Mouse (Mus musculus): ENCODE data around the gene Syf2. TPM values are rescaled to one million over a fixed set of nuclear protein-coding genes. Genes with fewer than 3 reads are reported as not detected.
"Not testable (repeated sequence)": the region's sequence is repeated elsewhere in the genome, so short reads cannot be mapped to it uniquely, and the experiment has no call there.

The Syf2 gene
- polyA plus RNA-seq, 1 experiment from 2014 or later: 52.2 TPM

DNA sequence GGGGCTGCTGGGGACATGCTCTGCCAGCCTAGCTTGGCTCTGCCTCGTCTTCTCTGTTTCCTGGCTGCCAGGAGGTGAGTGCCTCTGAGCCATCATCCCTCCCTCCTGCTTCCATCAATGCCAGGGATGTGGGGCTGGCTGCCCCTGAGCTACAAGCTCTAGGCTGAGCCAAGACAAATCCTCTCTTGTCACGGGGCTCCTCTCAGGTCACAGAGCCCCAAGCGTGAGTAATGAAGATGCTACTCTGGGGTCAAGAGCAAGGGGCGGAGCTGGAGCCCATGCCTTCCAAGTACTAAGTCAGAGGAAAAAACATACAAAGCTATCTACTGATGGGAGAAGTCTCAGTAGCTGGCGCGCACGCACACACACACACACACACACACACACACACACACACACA is 27.7 kb upstream of the Syf2 start:
- H3K4me2 ChIP-seq (ENCODE audit: low read length): no peak overlapping the region
- H3K27me3 ChIP-seq (ENCODE audit: control insufficient read depth, insufficient read depth, low read length): no peaks in the 10 kb centered on the region
- no peaks in the 10 kb centered on the region for H3K4me1 ChIP-seq (ENCODE audit: control insufficient read depth in 2 of 2, insufficient read depth in 2 of 2, low read length in 2 of 2)
- H3K4me3 ChIP-seq (ENCODE audit: control insufficient read depth in 1 of 2, insufficient read depth in 1 of 2, low read depth in 1 of 2, low read length in 2 of 2): no peak overlapping the region
- peaks cover 99% of the 10 kb centered on the region for H3K36me3 ChIP-seq (ENCODE audit: control insufficient read depth, insufficient read depth, low read length)
- no peak for ATAC-seq (ENCODE audit: insufficient number of reproducible peaks, insufficient read depth, low FRiP score, low read depth)
- 89% methylated on average over 7 of the region's 7 CpGs for WGBS
- no peak overlapping the region for H3K9ac ChIP-seq (ENCODE audit: low read length)
- H3K27ac ChIP-seq (replicated peaks in 1 of 2; ENCODE audit: control insufficient read depth in 1 of 2, insufficient read depth in 1 of 2, low read depth in 2 of 2, low read length in 2 of 2): no peak overlapping the region
- no peaks in the 10 kb centered on the region for H3K9me3 ChIP-seq (ENCODE audit: control insufficient read depth, low read length)

DNA sequence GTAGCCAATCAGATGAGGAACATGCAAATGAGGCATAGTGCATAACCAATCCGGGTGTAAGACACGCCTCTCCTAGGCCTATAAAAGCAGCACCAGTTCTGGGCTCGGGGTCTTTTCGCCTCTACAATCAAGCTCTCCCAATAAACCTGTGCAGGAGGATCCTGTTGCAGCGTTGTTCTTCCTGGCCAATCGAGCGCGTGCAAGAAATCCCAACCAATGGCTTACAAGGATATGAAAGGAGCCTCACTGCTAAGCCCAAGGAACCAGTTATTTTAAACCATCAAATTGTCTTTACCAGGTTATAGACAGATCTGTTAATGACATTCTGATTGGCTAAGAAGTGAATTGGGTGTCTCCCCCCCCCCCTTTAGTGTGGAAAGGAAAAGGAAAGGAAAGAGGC is 19.3 kb upstream of the Syf2 start:
- peaks cover 50% of the 10 kb centered on the region for H3K36me3 ChIP-seq (ENCODE audit: control insufficient read depth, insufficient read depth, low read length)
- ATAC-seq (ENCODE audit: insufficient number of reproducible peaks, insufficient read depth, low FRiP score, low read depth): not testable (repeated sequence)
- 100% methylated on average over 6 of the region's 8 CpGs for WGBS

DNA sequence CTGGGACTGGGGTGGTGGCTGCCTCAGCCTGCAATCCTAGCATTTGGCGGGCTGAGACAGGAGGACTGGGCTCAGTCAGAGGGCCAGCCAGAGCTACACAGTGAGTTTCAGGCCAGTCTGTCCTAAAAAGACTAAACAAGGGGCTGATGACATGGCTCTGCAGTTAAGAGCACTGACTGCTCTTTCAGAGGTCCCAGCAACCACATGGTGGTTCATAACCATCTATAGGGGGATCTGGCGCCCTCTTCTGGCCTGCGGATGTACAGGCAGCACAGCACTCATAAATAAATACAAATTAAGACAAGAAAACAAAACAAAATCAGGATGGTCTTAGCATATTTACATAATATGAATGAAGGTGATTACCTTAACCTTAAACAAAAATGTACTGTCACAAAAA is 17.3 kb upstream of the Syf2 start:
- Histone ChIP-seq H3K27ac (replicated peaks in 1 of 2; ENCODE audit: control insufficient read depth in 1 of 2, insufficient read depth in 1 of 2, low read depth in 2 of 2, low read length in 2 of 2) (no peak overlapping the region), H3K27me3 (ENCODE audit: control insufficient read depth, insufficient read depth, low read length) (no peaks in the 10 kb centered on the region), H3K9ac (ENCODE audit: low read length) (no peak overlapping the region), H3K4me1 (ENCODE audit: control insufficient read depth in 2 of 2, insufficient read depth in 2 of 2, low read length in 2 of 2) (peaks cover 4 to 6% of the 10 kb centered on the region in 2 experiments; a peak in 3 of 4 replicates), H3K4me3 (ENCODE audit: control insufficient read depth in 1 of 2, insufficient read depth in 1 of 2, low read depth in 1 of 2, low read length in 2 of 2) (peak overlapping the region in 1 of 2 experiments; percentile 78; a peak in 1 of 4 replicates), H3K4me2 (ENCODE audit: low read length) (peak overlapping the region; percentile 72), H3K36me3 (ENCODE audit: control insufficient read depth, insufficient read depth, low read length) (peaks cover 30% of the 10 kb centered on the region), H3K9me3 (ENCODE audit: control insufficient read depth, low read length) (no peaks in the 10 kb centered on the region)
- 38% methylated on average over 3 of the region's 3 CpGs for WGBS
- no peak for ATAC-seq (ENCODE audit: insufficient number of reproducible peaks, insufficient read depth, low FRiP score, low read depth)

More for the DNA sequence above, 19.3 kb upstream of the Syf2 start:
- not testable (repeated sequence) for H3K4me2 ChIP-seq (ENCODE audit: low read length); H3K9me3 ChIP-seq (ENCODE audit: control insufficient read depth, low read length); H3K4me3 ChIP-seq (ENCODE audit: control insufficient read depth in 1 of 2, insufficient read depth in 1 of 2, low read depth in 1 of 2, low read length in 2 of 2); H3K27me3 ChIP-seq (ENCODE audit: control insufficient read depth, insufficient read depth, low read length); H3K4me1 ChIP-seq (ENCODE audit: control insufficient read depth in 2 of 2, insufficient read depth in 2 of 2, low read length in 2 of 2); H3K27ac ChIP-seq (replicated peaks in 1 of 2; ENCODE audit: control insufficient read depth in 1 of 2, insufficient read depth in 1 of 2, low read depth in 2 of 2, low read length in 2 of 2); H3K9ac ChIP-seq (ENCODE audit: low read length)

DNA sequence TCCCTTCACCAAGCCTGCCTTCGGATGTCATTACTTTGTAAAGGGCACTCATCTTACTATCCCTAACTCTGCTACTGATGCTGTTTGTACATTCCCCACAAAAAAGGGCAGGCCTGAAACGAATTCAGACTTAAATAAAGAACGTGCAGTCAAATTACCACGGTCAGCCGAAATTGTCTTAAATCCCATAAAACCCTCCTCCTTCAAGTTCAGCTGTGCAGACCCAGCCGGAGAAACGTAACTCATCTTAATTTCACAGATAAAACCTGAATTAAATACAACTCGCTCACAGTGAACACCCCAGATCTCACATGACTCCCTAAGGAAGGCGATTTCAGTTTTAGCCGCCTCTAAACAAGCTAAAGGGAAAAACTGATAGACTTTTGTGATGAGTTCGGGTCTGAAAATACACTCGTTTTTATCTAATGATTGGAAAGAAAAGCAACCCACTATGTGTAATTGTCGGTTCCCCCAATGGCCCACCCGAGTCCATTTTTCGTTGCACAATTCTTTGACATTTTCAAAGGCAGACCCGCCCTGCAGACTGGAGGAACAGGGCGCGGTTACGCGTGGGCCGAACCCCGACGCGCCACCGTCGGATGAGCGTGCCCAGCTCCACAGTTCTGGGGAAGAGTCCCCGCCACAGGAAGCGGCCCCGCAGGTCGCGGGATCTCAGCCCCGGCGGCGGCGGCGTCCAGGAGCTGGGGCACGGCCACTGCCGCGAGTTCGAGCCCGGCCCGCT is 16.4 kb upstream of the Syf2 start:
- Histone ChIP-seq H3K36me3 (ENCODE audit: control insufficient read depth, insufficient read depth, low read length) (peaks cover 21% of the 10 kb centered on the region), H3K4me1 (ENCODE audit: control insufficient read depth in 2 of 2, insufficient read depth in 2 of 2, low read length in 2 of 2) (peaks cover 4 to 6% of the 10 kb centered on the region in 2 experiments; a peak in 3 of 4 replicates), H3K27ac (replicated peaks in 1 of 2; ENCODE audit: control insufficient read depth in 1 of 2, insufficient read depth in 1 of 2, low read depth in 2 of 2, low read length in 2 of 2) (peak overlapping the region; percentile 28 to 88), H3K9ac (ENCODE audit: low read length) (peak overlapping the region; percentile 88), H3K9me3 (ENCODE audit: control insufficient read depth, low read length) (no peaks in the 10 kb centered on the region), H3K4me3 (ENCODE audit: control insufficient read depth in 1 of 2, insufficient read depth in 1 of 2, low read depth in 1 of 2, low read length in 2 of 2) (peak overlapping the region; percentile 58 to 78), H3K27me3 (ENCODE audit: control insufficient read depth, insufficient read depth, low read length) (no peaks in the 10 kb centered on the region), H3K4me2 (ENCODE audit: low read length) (peak overlapping the region; percentile 72)
- WGBS: 1% methylated on average over 42 of the region's 43 CpGs
- ATAC-seq (ENCODE audit: insufficient number of reproducible peaks, insufficient read depth, low FRiP score, low read depth): peak; percentile 48

DNA sequence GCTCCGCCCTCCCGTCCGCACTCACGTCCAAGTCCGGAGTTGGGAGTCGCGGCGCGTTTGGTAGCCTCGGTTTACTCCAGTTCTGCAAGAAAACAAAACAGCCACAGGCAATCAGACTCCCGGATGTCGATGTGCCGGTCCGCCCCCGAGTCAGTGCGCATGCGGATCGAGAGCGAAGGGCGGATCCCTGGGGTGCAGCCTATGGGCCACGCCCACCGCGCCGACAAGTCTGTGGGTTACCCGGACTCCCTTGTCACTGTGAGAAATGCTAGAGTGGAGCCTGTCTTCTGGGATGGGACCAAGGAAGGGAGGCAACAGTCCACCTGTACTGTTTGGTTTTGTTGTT is 15.9 kb upstream of the Syf2 start, which contains the start of gene Tmem50a:
Tmem50a (minus strand) TSS at position 161 of the 346 bp plus-strand sequence.
- WGBS: 0% methylated on average over 25 of the region's 25 CpGs
- Histone ChIP-seq H3K9me3 (ENCODE audit: control insufficient read depth, low read length) (no peaks in the 10 kb centered on the region), H3K9ac (ENCODE audit: low read length) (peak within 1 kb of the TSS; percentile 88), H3K4me3 (ENCODE audit: control insufficient read depth in 1 of 2, insufficient read depth in 1 of 2, low read depth in 1 of 2, low read length in 2 of 2) (peak within 1 kb of the TSS; percentile 58 to 78), H3K36me3 (ENCODE audit: control insufficient read depth, insufficient read depth, low read length) (peaks cover 15% of the 10 kb centered on the region), H3K4me2 (ENCODE audit: low read length) (peak within 1 kb of the TSS; percentile 72), H3K4me1 (ENCODE audit: control insufficient read depth in 2 of 2, insufficient read depth in 2 of 2, low read length in 2 of 2) (peaks cover 4 to 6% of the 10 kb centered on the region in 2 experiments; a peak in 3 of 4 replicates), H3K27ac (replicated peaks in 1 of 2; ENCODE audit: control insufficient read depth in 1 of 2, insufficient read depth in 1 of 2, low read depth in 2 of 2, low read length in 2 of 2) (peak within 1 kb of the TSS; percentile 28 to 88), H3K27me3 (ENCODE audit: control insufficient read depth, insufficient read depth, low read length) (no peaks in the 10 kb centered on the region)
- peak; percentile 86 for ATAC-seq (ENCODE audit: insufficient number of reproducible peaks, insufficient read depth, low FRiP score, low read depth)

DNA sequence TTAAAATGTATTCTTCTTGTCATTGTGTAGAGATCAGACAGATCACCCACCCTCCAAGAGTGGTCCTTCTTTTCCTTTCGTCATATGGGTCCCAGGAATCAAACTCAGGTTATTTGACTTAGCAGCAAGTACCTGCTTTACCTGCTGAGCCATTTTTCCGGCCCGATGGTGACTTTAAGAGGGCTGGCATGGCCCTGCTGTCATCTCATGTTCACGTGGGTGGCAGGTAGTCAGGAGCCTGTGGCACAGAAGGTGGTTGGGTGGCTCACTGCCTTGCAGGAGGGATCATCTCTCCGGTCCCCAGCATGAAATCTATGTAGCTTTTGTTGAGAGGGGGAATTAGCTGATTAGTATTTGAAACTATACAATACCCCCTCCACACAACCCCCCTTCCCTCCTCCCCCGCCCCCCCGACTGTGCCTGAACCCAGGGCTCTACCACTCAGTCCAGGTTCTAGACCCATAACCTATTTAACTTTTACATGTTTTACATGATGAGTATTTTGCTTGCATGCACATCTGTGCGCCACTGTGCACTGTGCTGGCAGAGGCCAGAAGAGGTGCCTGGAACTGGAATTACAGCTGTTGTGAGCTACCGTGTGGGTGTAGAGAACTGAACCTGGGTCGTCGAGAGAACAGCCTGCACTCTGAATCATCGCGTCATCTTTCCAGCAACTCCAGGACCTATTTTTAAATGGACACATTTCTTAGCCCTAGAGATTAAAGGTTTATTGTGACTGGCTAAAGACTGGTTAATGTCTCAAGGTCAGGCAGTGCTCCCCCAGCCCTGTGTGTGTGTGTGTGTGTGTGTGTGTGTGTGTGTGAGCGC is 15.3 kb upstream of the Syf2 start:
- Histone ChIP-seq H3K27me3 (ENCODE audit: control insufficient read depth, insufficient read depth, low read length) (no peaks in the 10 kb centered on the region), H3K9ac (ENCODE audit: low read length) (peak overlapping the region; percentile 88), H3K4me1 (ENCODE audit: control insufficient read depth in 2 of 2, insufficient read depth in 2 of 2, low read length in 2 of 2) (peaks cover 4 to 6% of the 10 kb centered on the region in 2 experiments; a peak in 3 of 4 replicates), H3K27ac (replicated peaks in 1 of 2; ENCODE audit: control insufficient read depth in 1 of 2, insufficient read depth in 1 of 2, low read depth in 2 of 2, low read length in 2 of 2) (peak overlapping the region in 1 of 2 experiments; percentile 88; a peak in 2 of 4 replicates), H3K9me3 (ENCODE audit: control insufficient read depth, low read length) (no peaks in the 10 kb centered on the region), H3K36me3 (ENCODE audit: control insufficient read depth, insufficient read depth, low read length) (peaks cover 11% of the 10 kb centered on the region), H3K4me2 (ENCODE audit: low read length) (peak overlapping the region; percentile 72), H3K4me3 (ENCODE audit: control insufficient read depth in 1 of 2, insufficient read depth in 1 of 2, low read depth in 1 of 2, low read length in 2 of 2) (peak overlapping the region; percentile 58 to 78; a peak in 3 of 4 replicates)
- no peak for ATAC-seq (ENCODE audit: insufficient number of reproducible peaks, insufficient read depth, low FRiP score, low read depth)
- WGBS: 50% methylated on average over 14 of the region's 14 CpGs

DNA sequence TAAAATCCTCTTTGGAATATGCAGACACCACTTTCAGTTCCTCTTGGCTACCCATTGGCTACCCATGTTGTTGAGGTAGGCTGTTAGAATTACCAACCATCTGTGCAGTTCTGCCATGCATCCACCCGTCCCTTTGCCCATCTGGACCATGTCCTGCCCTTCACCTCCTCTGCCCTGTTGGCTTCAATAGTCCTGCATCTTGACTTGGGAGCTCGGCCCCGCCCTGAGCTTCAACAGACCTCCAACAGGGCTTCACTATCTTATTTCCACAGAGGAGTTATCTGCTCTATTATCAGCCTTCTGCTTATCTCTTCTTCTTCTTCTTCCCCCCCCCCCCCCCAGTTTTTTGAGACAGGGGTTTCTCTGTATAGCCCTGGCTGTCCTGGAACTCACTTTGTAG is 13.5 kb upstream of the Syf2 start:
- no peaks in the 10 kb centered on the region for H3K27me3 ChIP-seq (ENCODE audit: control insufficient read depth, insufficient read depth, low read length)
- ATAC-seq (ENCODE audit: insufficient number of reproducible peaks, insufficient read depth, low FRiP score, low read depth): no peak
- no peak overlapping the region for H3K4me3 ChIP-seq (ENCODE audit: control insufficient read depth in 1 of 2, insufficient read depth in 1 of 2, low read depth in 1 of 2, low read length in 2 of 2)
- H3K4me1 ChIP-seq (ENCODE audit: control insufficient read depth in 2 of 2, insufficient read depth in 2 of 2, low read length in 2 of 2): peaks cover 4 to 8% of the 10 kb centered on the region in 2 experiments; a peak in 3 of 4 replicates
- 71% methylated on average over 3 of the region's 3 CpGs for WGBS
- H3K36me3 ChIP-seq (ENCODE audit: control insufficient read depth, insufficient read depth, low read length): no peaks in the 10 kb centered on the region
- H3K27ac ChIP-seq (replicated peaks in 1 of 2; ENCODE audit: control insufficient read depth in 1 of 2, insufficient read depth in 1 of 2, low read depth in 2 of 2, low read length in 2 of 2): no peak overlapping the region
- H3K4me2 ChIP-seq (ENCODE audit: low read length): no peak overlapping the region
- no peaks in the 10 kb centered on the region for H3K9me3 ChIP-seq (ENCODE audit: control insufficient read depth, low read length)
- H3K9ac ChIP-seq (ENCODE audit: low read length): no peak overlapping the region

Measured in heart, embryonic 14.5 days (tissue).